Mouse (Mus musculus) NIH3T3 (cell line): ENCODE measurements around the gene Cfap74.

Experiments used
- DNase-seq: peaks from one replicate; pipeline ENCODE4 v3.0.0-alpha.2; 2012; ENCODE audit warnings: low read depth

Gene Cfap74

GRCm38 (mm10) chr4:155409058-155409776 lies at the start of gene Cfap74:
Gene Cfap74 (plus strand): TSS chr4:155409190.
- DNase-seq: peak; percentile 92

- DNase-seq: no peak
Measured at GRCm38 (mm10) chr4:155359560-155360464, 49.2 kb upstream of the Cfap74 start.

GRCm38 (mm10) chr4:155360856-155361255 lies 48.1 kb upstream of the Cfap74 start:
- no peak for DNase-seq

GRCm38 (mm10) chr4:155361303-155361791 lies 47.6 kb upstream of the Cfap74 start, which contains the start of gene Prkcz:
Gene Prkcz (minus strand): TSS chr4:155361361.
- DNase-seq: no peak

- DNase-seq: no peak
Measured at GRCm38 (mm10) chr4:155362443-155362842, 46.5 kb upstream of the Cfap74 start.

GRCm38 (mm10) chr4:155366784-155367183 lies 42.2 kb upstream of the Cfap74 start:
- DNase-seq: no peak

GRCm38 (mm10) chr4:155367739-155368138 lies 41.3 kb upstream of the Cfap74 start:
- DNase-seq: no peak

- DNase-seq: peak; percentile 61
Measured at GRCm38 (mm10) chr4:155368684-155369083, 40.3 kb upstream of the Cfap74 start.

GRCm38 (mm10) chr4:155370737-155371715 lies 38.0 kb upstream of the Cfap74 start:
- DNase-seq: peak; percentile 17

GRCm38 (mm10) chr4:155371797-155372735 lies 36.9 kb upstream of the Cfap74 start:
- no peak for DNase-seq

GRCm38 (mm10) chr4:155381974-155382373 lies 27.0 kb upstream of the Cfap74 start:
- no peak for DNase-seq

- no peak for DNase-seq
Measured at GRCm38 (mm10) chr4:155382752-155383151, 26.2 kb upstream of the Cfap74 start.

- no peak for DNase-seq
Measured at GRCm38 (mm10) chr4:155383326-155383725, 25.7 kb upstream of the Cfap74 start.

GRCm38 (mm10) chr4:155387166-155387565 lies 21.8 kb upstream of the Cfap74 start:
- DNase-seq: no peak

GRCm38 (mm10) chr4:155395471-155395870 lies 13.5 kb upstream of the Cfap74 start:
- no peak for DNase-seq

- no peak for DNase-seq
Measured at GRCm38 (mm10) chr4:155396751-155397150, 12.2 kb upstream of the Cfap74 start.

GRCm38 (mm10) chr4:155397511-155398221 lies 11.3 kb upstream of the Cfap74 start, which contains the start of gene Gabrd:
Gene Gabrd (minus strand): TSS chr4:155398112.
- peak; percentile 11 for DNase-seq

- DNase-seq: no peak
Measured at GRCm38 (mm10) chr4:155398222-155398540, 10.8 kb upstream of the Cfap74 start.

GRCm38 (mm10) chr4:155401121-155401520 lies 7.9 kb upstream of the Cfap74 start:
- no peak for DNase-seq

- DNase-seq: no peak
Measured at GRCm38 (mm10) chr4:155402489-155402888, 6.5 kb upstream of the Cfap74 start.
